12 mouse cellular contexts compared by ENCODE assay signal in genomic region chr7:68012123-68012474, GRCm38 (mm10). TPM values are rescaled to one million over a fixed set of nuclear protein-coding genes. Genes with fewer than 3 reads are reported as not detected.
A peak's percentile ranks its signal among the peaks of the same experiment; 100 is the strongest.
DNase-seq lines count a peak whose midpoint lies in the region; ATAC-seq and TF ChIP-seq lines count a peak whose summit lies in the region.
"Had no signal": no experiment of that assay in that cellular context is flagged by ENCODE, and none has a peak within 500 bp of the region (broad histone marks: within the 10 kb centered on the region; RNA-seq: fewer than 3 reads in every experiment).

No protein-coding gene starts in this region.

- H3K27ac ChIP-seq in heart, embryonic 14.5 days (replicated peaks in 1 of 2; ENCODE audit: control insufficient read depth in 1 of 2, insufficient read depth in 1 of 2, low read depth in 2 of 2, low read length in 2 of 2), result peak overlapping the region; percentile 34 to 96
- H3K27ac ChIP-seq in layer of hippocampus, adult 2 months, result peak overlapping the region; percentile 69
- H3K27ac ChIP-seq: intestine, embryonic 15.5 days had no signal

- ATAC-seq in heart, embryonic 14.5 days (ENCODE audit: insufficient number of reproducible peaks, insufficient read depth, low FRiP score, low read depth), result no peak
- ATAC-seq: intestine, embryonic 15.5 days; Patski had no signal

- no peak for DNase-seq in heart, postnatal 10 days
- DNase-seq in layer of hippocampus, adult 2 months (ENCODE audit: low spot score in 2 of 2), result peak in 1 of 2 experiments; percentile 30
- no peak for DNase-seq in layer of hippocampus, postnatal 14 days (ENCODE audit: low spot score in 2 of 2)
- DNase-seq in Muller cell, postnatal 12 days (ENCODE audit: inconsistent ontology term), result peak; percentile 81
- peak; percentile 62 for DNase-seq in R1 (ENCODE audit: low read depth, low spot score)
- DNase-seq in cerebellum, postnatal 10 days, result no peak
- DNase-seq: heart, adult 18-20 months; layer of hippocampus, postnatal 36 days; thymus, adult 18-20 months had no signal

- H3K27me3 ChIP-seq in heart, embryonic 14.5 days (ENCODE audit: control insufficient read depth, insufficient read depth, low read length), result no peaks in the 10 kb centered on the region
- H3K27me3 ChIP-seq: intestine, embryonic 15.5 days; Patski had no signal

- no peak for TF ChIP-seq CTCF in layer of hippocampus, adult 2 months (conservative IDR thresholded peaks at IDR 0.05)

- intact Hi-C loops in heart, postnatal 10 days (cut with DNase I), result no loop called here

- H3K4me1 ChIP-seq in heart, embryonic 14.5 days (ENCODE audit: control insufficient read depth in 2 of 2, insufficient read depth in 2 of 2, low read length in 2 of 2), result peaks cover 33 to 64% of the 10 kb centered on the region in 2 experiments

- H3K4me2 ChIP-seq in heart, embryonic 14.5 days (ENCODE audit: low read length), result no peak overlapping the region
- H3K4me2 ChIP-seq: intestine, embryonic 15.5 days had no signal

- peaks cover 19% of the 10 kb centered on the region for H3K36me3 ChIP-seq in heart, embryonic 14.5 days (ENCODE audit: control insufficient read depth, insufficient read depth, low read length)
- H3K36me3 ChIP-seq: intestine, embryonic 15.5 days had no signal

- peaks cover 4% of the 10 kb centered on the region for H3K9me3 ChIP-seq in heart, embryonic 14.5 days (ENCODE audit: control insufficient read depth, low read length)
- H3K9me3 ChIP-seq: intestine, embryonic 15.5 days had no signal

- no peak overlapping the region for H3K4me3 ChIP-seq in heart, embryonic 14.5 days (ENCODE audit: control insufficient read depth in 1 of 2, insufficient read depth in 1 of 2, low read depth in 1 of 2, low read length in 2 of 2)
- H3K4me3 ChIP-seq in layer of hippocampus, adult 2 months, result no peak overlapping the region
- H3K4me3 ChIP-seq: intestine, embryonic 15.5 days had no signal

- H3K9ac ChIP-seq in heart, embryonic 14.5 days (ENCODE audit: low read length), result no peak overlapping the region; the same call in 1 of the 2 replicates
- H3K9ac ChIP-seq: intestine, embryonic 15.5 days had no signal

- 7% methylated on average over 6 of the region's 6 CpGs for WGBS in heart, embryonic 14.5 days

RNA-seq across cellular contexts. Expression of gene Igf1r, which starts 59.5 kb away (rescaled TPM):
- 16.1 and 16.6 TPM in 2 replicates for polyA plus RNA-seq in heart, embryonic 14.5 days (2014; fragmentation: Nextera tagmentation; extraction: Ambion mirVana)
- 10 to 100 TPM; 29.4 to 31.0 TPM for total RNA-seq in heart, postnatal 10 days (2021)
- 10 to 100 TPM; 47.5 to 47.8 TPM for total RNA-seq in layer of hippocampus, adult 2 months (2021)
- 10 to 100 TPM; 39.0 to 41.0 TPM for total RNA-seq in layer of hippocampus, postnatal 14 days (2021)

Comparison
In these comparisons a context has a peak if more than half of its experiments do, and no peak if none do; other contexts are left out.
1. DNase-seq: peak in Muller cell, postnatal 12 days (single experiment) and R1 (single experiment); none in heart, postnatal 10 days (0 of 2), layer of hippocampus, postnatal 14 days (0 of 2) and cerebellum, postnatal 10 days (0 of 2).